Mouse (Mus musculus) embryo, embryonic 9.5 days (tissue): ENCODE measurements at regions not wholly inside any gene's neighbourhood (a gene's known extent, or its start where the extent isn't known, plus 50 kb on each side); places are given as distances from the start of the nearest gene placed in this dataset.

Source experiments
- DNase-seq: peaks from one replicate; pipeline ENCODE4 v3.0.0-alpha.2; 2017; ENCODE audit errors: extremely low spot score

- DNase-seq: no peak
Measured at GRCm38 (mm10) chr4:34226886-34227285, 176.9 kb upstream of the Spaca1 start.

DNA sequence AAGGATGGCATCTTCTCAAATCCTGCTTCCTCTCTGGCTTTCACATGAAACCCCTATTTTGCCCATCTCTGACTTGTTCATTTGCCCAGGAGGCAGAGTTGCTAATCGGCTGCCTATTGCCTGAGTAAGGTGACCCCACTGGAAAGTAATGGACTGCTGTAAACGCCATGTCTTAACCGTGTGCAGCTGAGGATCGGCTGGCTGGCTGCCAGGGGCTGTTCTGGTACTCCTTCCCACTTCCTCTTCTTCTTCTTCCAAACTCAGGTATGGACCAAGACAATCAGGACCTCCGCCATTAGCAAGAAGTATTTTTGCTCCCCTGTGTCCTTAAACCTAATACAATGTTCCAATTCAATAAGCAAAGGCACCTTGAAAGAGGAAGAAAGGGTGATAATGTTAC lies 177.6 kb upstream of the Spaca1 start:
- no peak for DNase-seq

- DNase-seq: peak; percentile 73
Measured at GRCm38 (mm10) chr4:34231270-34231669, 181.3 kb upstream of the Spaca1 start.

GRCm38 (mm10) chr4:34234204-34234603 lies 184.2 kb upstream of the Spaca1 start:
- DNase-seq: no peak

- DNase-seq: no peak
Measured at GRCm38 (mm10) chr4:34234645-34235044, 184.7 kb upstream of the Spaca1 start.

DNA sequence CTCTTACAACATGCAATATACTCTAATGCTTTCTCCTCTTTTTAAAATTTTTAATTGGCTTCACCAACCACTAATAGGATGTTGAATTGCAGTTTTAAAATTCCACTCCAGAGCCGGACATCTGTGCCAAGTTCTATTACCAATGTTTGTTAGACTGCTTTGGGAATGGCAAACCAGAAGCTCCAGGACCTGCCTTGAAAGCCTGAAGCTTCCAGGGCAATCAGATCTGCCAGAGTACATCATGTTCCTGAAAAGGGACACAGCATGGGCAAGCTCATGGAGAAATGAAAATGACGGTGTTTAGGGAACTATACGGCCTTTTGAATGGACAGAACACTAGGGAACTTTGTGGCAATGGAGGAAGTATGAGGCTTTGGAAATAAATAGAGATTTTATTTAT lies 187.8 kb upstream of the Spaca1 start:
- no peak for DNase-seq

DNA sequence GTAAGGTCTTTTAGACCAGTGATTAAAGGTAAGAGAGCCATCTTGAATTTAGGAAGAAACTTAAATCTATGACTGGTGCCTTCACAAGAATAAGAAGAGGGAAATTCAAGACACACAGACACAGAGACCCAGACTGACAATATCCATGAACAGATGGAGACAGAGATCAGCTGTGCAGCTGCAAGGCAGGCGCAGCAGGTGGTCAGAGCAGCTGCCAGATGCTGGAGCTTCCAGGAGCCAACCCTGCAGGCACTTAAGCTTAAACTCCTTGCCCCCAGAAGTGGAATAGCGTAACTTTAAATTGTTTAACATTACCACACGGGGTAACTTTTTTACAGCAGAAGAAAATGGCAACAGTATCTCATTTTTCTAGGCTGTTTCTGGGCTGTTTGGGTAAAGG lies 189.6 kb upstream of the Spaca1 start:
- no peak for DNase-seq

DNA sequence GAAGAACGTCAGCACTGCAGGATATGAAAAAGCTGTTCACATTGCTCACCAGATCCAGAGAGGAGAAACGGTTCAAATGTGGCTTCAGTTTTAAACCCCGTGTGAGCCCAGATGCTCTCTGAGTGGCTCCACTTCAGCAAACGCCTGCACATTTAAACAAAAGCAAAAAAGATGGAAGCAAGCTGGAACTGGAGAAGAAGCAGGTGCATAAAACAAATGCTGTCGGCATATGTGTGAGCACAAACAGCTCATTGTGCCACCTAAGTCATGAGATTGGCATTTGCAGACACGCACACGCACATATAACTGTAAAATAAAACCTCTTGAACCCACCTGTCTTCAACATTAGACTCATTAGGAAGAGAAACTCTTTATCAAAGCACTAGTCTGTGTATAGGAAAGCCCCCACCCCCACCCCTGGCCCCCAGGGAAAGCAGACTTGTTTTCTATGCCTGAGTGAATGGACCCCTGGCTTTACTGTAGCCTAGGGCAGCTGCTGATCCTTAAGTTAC lies 191.1 kb upstream of the Spaca1 start:
- no peak for DNase-seq

GRCm38 (mm10) chr4:34241673-34242072 lies 191.7 kb upstream of the Spaca1 start:
- no peak for DNase-seq

DNA sequence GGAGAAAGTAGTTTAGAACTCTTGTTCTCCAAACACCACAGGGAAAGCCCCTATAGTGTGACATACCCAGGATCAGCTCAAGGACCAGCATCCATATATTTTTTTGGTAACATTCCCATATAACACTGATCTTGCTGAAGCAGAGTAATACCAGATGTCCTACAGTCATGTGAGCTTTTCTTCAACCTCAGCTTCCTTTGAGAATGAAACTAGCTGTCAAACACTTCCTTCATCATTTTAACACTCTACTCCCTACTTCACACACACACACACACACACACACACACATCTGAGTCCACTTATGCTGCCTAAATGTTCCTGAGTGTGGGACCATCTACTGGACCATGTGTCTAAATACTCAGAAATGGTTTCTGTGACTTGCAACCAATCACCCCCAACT lies 209.5 kb upstream of the Spaca1 start:
- DNase-seq: no peak

- DNase-seq: no peak
Measured at GRCm38 (mm10) chr4:34260468-34260867, 210.5 kb upstream of the Spaca1 start.

GRCm38 (mm10) chr4:34261809-34262208 lies 211.8 kb upstream of the Spaca1 start:
- no peak for DNase-seq

DNA sequence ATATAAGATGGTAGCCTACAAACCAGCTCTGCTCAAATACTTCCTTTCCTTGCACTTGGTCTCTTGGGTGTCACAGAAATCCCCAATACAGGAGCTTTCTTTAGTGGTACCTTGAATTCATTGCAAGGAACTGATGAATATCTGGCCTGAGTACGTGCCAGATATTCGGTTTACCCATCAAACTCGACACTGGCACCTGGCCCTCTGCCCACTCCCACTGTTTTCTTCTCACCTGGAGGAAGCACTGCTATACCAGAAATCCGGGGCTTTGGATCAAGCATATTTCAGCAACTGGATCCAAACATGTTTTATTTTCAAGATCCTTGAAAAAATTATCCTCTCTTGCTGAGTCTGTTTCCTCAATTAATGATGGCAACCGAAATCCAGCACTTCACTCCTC lies 214.4 kb upstream of the Spaca1 start:
- DNase-seq: no peak

- DNase-seq: no peak
Measured at GRCm38 (mm10) chr4:34274316-34274715, 224.3 kb upstream of the Spaca1 start.

GRCm38 (mm10) chr4:34275372-34275771 lies 225.4 kb upstream of the Spaca1 start:
- peak; percentile 39 for DNase-seq

- no peak for DNase-seq
Measured at GRCm38 (mm10) chr4:34302504-34303108, 248.1 kb upstream of the Akirin2 start.

DNA sequence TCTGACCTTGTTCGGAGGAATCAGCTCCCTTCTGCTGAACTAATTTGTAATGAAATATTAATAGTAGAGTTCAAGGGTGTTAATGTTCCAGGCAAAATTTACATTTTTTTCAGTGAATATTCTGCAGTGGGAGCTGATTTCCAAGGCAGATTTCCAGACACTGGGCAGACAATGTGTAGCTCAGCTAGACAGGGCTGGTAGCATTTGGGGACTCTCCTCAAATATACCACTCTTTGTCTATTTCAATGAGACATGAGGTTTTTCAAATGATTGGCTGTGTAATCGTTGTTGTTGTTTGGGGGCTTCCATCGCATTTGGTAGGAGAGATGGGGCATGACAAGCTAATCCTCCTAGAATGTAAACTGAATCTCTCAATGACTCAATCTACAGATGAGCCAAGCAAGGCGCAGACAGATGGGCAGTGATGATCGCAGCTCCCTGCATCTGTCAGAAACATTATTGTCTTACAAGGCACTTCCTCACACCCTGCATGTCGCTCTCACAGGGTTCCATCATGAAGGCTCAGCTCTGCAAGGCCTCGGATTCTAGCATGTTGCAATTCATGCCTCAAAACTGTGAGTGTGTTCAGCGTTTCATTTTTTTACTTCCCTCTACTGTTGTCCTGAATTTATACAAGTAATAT lies 241.7 kb upstream of the Akirin2 start:
- DNase-seq: no peak

- peak; percentile 34 for DNase-seq
Measured at GRCm38 (mm10) chr4:34310061-34310642, 240.6 kb upstream of the Akirin2 start.

DNA sequence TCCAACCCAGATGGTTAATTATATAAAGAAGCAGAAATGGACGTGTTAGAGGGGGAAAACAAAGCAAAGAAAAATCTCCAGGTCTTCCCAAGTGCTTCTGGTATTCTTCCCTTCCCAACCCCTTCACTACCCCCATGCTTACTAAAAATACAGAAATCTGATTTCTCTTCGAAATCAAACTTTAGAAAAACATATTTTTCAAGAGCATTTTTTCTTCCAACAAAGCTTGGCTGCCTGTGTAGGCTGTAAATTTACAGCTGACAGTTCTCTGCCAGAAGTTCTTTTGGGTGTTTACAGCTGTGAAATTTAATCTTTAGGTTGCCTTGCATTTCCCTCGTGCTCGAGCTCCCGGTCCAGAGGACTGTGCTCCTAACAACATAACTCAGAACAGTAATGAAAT lies 234.9 kb upstream of the Akirin2 start:
- DNase-seq: no peak

- DNase-seq: no peak
Measured at GRCm38 (mm10) chr4:34322841-34323240, 227.9 kb upstream of the Akirin2 start.

DNA sequence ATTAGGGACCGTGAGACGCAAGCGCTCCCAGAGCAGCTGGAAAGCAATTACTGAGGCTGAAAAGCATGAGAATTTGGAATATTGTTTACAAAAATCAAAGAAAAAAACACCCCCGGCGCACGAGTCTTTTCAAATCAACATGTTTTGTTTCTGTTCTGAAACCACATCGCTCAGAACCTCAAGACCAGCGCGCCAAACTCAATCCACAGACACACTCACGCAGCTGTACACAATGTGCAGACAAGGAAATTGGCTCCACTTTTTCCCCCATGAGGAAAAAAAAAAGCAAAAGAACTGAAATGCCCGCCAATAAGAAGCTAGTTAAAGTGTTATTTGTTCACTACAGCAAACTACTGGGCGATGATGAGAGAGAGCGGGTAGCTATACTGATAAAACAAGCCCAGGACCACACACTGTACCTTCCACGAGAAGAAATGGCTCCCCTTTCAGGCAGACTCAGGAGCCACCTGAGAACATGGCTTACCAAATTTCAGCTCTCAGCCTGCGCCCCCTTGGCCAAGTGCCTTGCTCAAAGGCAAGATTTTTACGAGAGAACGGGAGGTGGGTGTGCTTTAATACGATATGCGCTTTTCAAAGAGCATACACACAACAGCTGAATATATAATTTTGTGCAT lies 222.5 kb upstream of the Akirin2 start:
- DNase-seq: no peak

DNA sequence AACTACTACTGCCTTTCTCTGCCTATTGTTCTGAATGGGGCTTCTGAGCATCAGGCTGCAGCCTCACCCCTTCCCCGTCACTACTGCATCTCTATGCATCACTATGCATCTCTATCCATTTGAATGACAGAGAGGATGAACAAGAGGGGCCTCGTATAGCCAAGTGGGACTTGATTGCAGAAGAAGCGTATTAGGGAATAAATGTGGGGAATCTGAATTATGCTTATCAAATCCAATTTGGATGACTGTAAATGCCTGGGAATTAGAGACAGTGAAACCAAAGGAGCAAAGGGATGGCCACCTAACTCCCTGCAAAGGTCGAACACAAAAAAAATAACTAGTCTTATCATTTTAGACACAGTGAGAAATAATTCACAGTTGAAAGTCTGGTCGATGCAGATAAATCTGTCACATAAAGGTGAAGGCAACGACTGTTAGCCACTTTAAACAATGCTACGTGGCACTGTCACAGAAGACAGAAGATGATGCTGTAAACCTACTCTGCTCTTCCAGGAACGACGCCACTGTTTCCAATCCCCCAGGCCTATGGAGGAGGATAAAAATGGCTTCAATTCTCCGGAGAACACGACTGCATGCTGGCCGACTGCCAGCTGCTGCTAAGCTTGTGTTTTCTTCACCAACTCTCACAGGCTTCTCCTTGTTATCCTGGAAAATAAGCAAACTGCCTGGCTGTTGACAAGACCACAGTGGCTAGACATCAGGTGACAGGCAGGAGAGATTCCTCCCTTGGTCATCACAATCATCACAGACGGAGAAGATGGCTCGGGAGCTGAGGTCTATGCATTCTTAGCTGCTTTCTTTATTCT lies 213.6 kb upstream of the Akirin2 start:
- DNase-seq: no peak
